Mouse (Mus musculus) megakaryocyte-erythroid progenitor cell, adult 5 weeks (primary cell): ENCODE measurements around the gene Msh2. TPM values are rescaled to one million over a fixed set of nuclear protein-coding genes. Genes with fewer than 3 reads are reported as not detected.

Experiments
- polyA plus RNA-seq: library from polyadenylated mRNA; stranded (reverse); fragments of >175 nt; gene quantifications from 2 replicates; pipeline ENCODE4 v1.2.3, GENCODE M21; 2012

Msh2 gene
- 51.1 and 56.9 TPM in 2 replicates for polyA plus RNA-seq

DNA sequence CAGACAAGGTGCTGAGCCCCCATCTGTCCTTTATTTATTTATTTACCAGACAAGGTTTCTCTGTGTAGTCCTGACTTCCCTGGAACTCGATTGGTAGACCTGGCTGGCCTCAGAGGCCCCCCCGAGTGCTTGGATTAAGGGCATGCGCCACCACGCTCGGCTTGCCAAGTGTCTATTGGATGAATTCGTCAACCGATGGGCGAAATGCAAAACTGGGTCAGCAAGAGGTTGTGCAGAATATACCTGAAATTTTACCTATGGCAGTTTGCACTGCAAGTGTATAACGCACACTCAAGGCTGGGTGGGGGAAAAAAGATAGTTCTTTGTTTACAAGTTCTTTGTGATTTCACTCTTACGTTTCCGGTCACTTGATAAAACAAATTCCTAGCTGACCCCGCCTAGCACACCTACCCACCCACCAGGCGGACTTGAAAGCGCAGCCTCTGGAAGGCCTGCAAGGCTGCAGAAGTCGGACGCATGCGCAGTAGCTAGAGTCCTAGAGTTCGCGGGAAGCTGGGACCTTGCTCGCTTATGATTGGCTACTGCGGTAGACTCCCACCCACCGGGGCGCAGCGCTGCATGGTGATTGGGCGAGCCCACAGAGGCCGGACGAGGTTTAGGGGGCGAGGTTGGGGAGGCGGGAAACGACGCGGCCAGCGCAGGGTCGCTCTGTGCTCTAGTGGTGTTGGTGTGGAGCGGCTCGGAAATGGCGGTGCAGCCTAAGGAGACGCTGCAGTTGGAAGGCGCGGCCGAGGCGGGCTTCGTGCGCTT lies at the start of gene Msh2:
Gene Msh2 (plus strand): TSS at position 441 of the 771 bp plus-strand sequence.

Other genes starting within 250 kb of the Msh2 start
- not detected in 2 replicates for gene Stpg4, start 244.6 kb upstream of the Msh2 start, polyA plus RNA-seq
- 56.9 and 64.6 TPM in 2 replicates for gene Calm2, start 225.4 kb upstream of the Msh2 start, polyA plus RNA-seq
- gene Epcam, start 36.4 kb upstream of the Msh2 start, polyA plus RNA-seq, result 0.45 and 0.66 TPM in 2 replicates
- 87.0 and 123 TPM in 2 replicates for gene Kcnk12, start 125.7 kb downstream of the Msh2 start, polyA plus RNA-seq
- gene Rpl36-ps4, start 248.6 kb downstream of the Msh2 start, polyA plus RNA-seq, result not detected in 2 replicates